Mouse (Mus musculus): Measurements from ENCODE around the gene Smad9. TPM values are rescaled to one million over a fixed set of nuclear protein-coding genes. Genes with fewer than 3 reads are reported as not detected.
"Not testable (repeated sequence)": the region's sequence is repeated elsewhere in the genome, so short reads cannot be mapped to it uniquely, and the experiment has no call there.

Gene Smad9
- total RNA-seq, 2 experiments from 2014 or later, result 0.11 to 0.39 TPM

- intact Hi-C loops (cut with DNase I; ENCODE audit: low total_unique reads), result no loop called here
- no peak for DNase-seq
Observed at GRCm38 (mm10) chr3:54745799-54746198, 9.6 kb upstream of the Smad9 start.

GRCm38 (mm10) chr3:54753411-54753810, 2.0 kb upstream of the Smad9 start:
- intact Hi-C loops (cut with DNase I; ENCODE audit: low total_unique reads), result no loop called here

GRCm38 (mm10) chr3:54756058-54756457, 676 bp downstream of the Smad9 start:
- no peak for DNase-seq
- intact Hi-C loops (cut with DNase I; ENCODE audit: low total_unique reads), result no loop called here

More at GRCm38 (mm10) chr3:54753411-54753810, 2.0 kb upstream of the Smad9 start:
- DNase-seq, result no peak

GRCm38 (mm10) chr3:54757446-54757845, 2.1 kb downstream of the Smad9 start:
- intact Hi-C loops (cut with DNase I; ENCODE audit: low total_unique reads), result no loop called here
- no peak for DNase-seq

GRCm38 (mm10) chr3:54759211-54759610, 3.8 kb downstream of the Smad9 start:
- intact Hi-C loops (cut with DNase I; ENCODE audit: low total_unique reads), result no loop called here

GRCm38 (mm10) chr3:54760321-54761115, 5.1 kb downstream of the Smad9 start:
- no peak for DNase-seq
- intact Hi-C loops (cut with DNase I; ENCODE audit: low total_unique reads), result no loop called here

More at GRCm38 (mm10) chr3:54759211-54759610, 3.8 kb downstream of the Smad9 start:
- no peak for DNase-seq

GRCm38 (mm10) chr3:54761258-54761657, 5.9 kb downstream of the Smad9 start:
- intact Hi-C loops (cut with DNase I; ENCODE audit: low total_unique reads), result no loop called here
- no peak for DNase-seq

- intact Hi-C loops (cut with DNase I; ENCODE audit: low total_unique reads), result no loop called here
- peak; percentile 18 for DNase-seq
Observed at GRCm38 (mm10) chr3:54764418-54764817, 9.0 kb downstream of the Smad9 start.

- DNase-seq; intact Hi-C loops (cut with DNase I; ENCODE audit: low total_unique reads): not testable (repeated sequence)
Observed at GRCm38 (mm10) chr3:54765521-54765920, 10.1 kb downstream of the Smad9 start.

GRCm38 (mm10) chr3:54766034-54766433, 10.7 kb downstream of the Smad9 start:
- intact Hi-C loops (cut with DNase I; ENCODE audit: low total_unique reads), result no loop called here
- no peak for DNase-seq

- DNase-seq, result no peak
- intact Hi-C loops (cut with DNase I; ENCODE audit: low total_unique reads), result no loop called here
Observed at GRCm38 (mm10) chr3:54766811-54767210, 11.4 kb downstream of the Smad9 start.

GRCm38 (mm10) chr3:54768592-54768991, 13.2 kb downstream of the Smad9 start:
- no peak for DNase-seq
- intact Hi-C loops (cut with DNase I; ENCODE audit: low total_unique reads), result no loop called here

GRCm38 (mm10) chr3:54769349-54770275, 14.2 kb downstream of the Smad9 start:
- intact Hi-C loops (cut with DNase I; ENCODE audit: low total_unique reads), result no loop called here
- DNase-seq, result no peak

- intact Hi-C loops (cut with DNase I; ENCODE audit: low total_unique reads), result no loop called here
- DNase-seq, result no peak
Observed at GRCm38 (mm10) chr3:54773613-54774012, 18.2 kb downstream of the Smad9 start.

GRCm38 (mm10) chr3:54775989-54776631, 20.7 kb downstream of the Smad9 start:
- intact Hi-C loops (cut with DNase I; ENCODE audit: low total_unique reads), result no loop called here
- DNase-seq, result no peak

- no peak for DNase-seq
- intact Hi-C loops (cut with DNase I; ENCODE audit: low total_unique reads), result no loop called here
Observed at GRCm38 (mm10) chr3:54790601-54791000, 35.2 kb downstream of the Smad9 start.

GRCm38 (mm10) chr3:54791822-54792677, 36.7 kb downstream of the Smad9 start:
- no peak for DNase-seq
- intact Hi-C loops (cut with DNase I; ENCODE audit: low total_unique reads), result no loop called here

- intact Hi-C loops (cut with DNase I; ENCODE audit: low total_unique reads), result no loop called here
- DNase-seq, result no peak
Observed at GRCm38 (mm10) chr3:54793762-54794161, 38.4 kb downstream of the Smad9 start.

- intact Hi-C loops (cut with DNase I; ENCODE audit: low total_unique reads), result no loop called here
- DNase-seq, result no peak
Observed at GRCm38 (mm10) chr3:54795379-54795778, 40.0 kb downstream of the Smad9 start.

All from gastrocnemius, postnatal 14 days (tissue).